In genomic region chr16:40959211-40959610, GRCm38 (mm10) we compare ENCODE assay signal across 25 mouse cellular contexts.
DNase-seq lines count a peak whose midpoint lies in the region; ATAC-seq and TF ChIP-seq lines count a peak whose summit lies in the region.
"Had no signal": no experiment of that assay in that cellular context is flagged by ENCODE, and none has a peak within 500 bp of the region (broad histone marks: within the 10 kb centered on the region; RNA-seq: fewer than 3 reads in every experiment).

No protein-coding gene starts in this region.

- H3K4me2 ChIP-seq in lung, postnatal 0 days (replicated peaks; ENCODE audit: low read depth, low read length): no peak overlapping the region
- no peak overlapping the region for H3K4me2 ChIP-seq in intestine, embryonic 16.5 days (ENCODE audit: low read depth, low read length)
- H3K4me2 ChIP-seq: embryonic facial prominence, embryonic 12.5 days; forebrain, embryonic 13.5 days; forebrain, embryonic 15.5 days had no signal

- 54% methylated on average over 2 of the region's 2 CpGs for WGBS in lung, postnatal 0 days
- 65% methylated on average over 2 of the region's 2 CpGs for WGBS in intestine, embryonic 16.5 days
- 74% methylated on average over 2 of the region's 2 CpGs for WGBS in kidney, adult 2 months

- no peaks in the 10 kb centered on the region for H3K36me3 ChIP-seq in lung, postnatal 0 days (ENCODE audit: insufficient read depth, low read length)
- peaks cover 0 to 2% of the 10 kb centered on the region in 2 experiments; a peak in 1 of 4 replicates for H3K36me3 ChIP-seq in MEL (ENCODE audit: control insufficient read depth in 1 of 2, insufficient read depth in 2 of 2, low read length in 2 of 2)
- H3K36me3 ChIP-seq in intestine, embryonic 16.5 days (ENCODE audit: control insufficient read depth, insufficient read depth, low read length): no peaks in the 10 kb centered on the region
- no peaks in the 10 kb centered on the region for H3K36me3 ChIP-seq in kidney, adult 2 months (ENCODE audit: control insufficient read depth, insufficient read depth, low read length)
- H3K36me3 ChIP-seq: embryonic facial prominence, embryonic 10.5 days; embryonic facial prominence, embryonic 12.5 days; forebrain, embryonic 15.5 days; G1E had no signal

- TF ChIP-seq POLR2A in MEL (IDR thresholded peaks at IDR 0.05; ENCODE audit: control insufficient read depth in 1 of 2, insufficient read depth in 1 of 2, low read depth in 1 of 2, low read length in 2 of 2, poor library complexity in 1 of 2): no peak
- no peak for TF ChIP-seq POLR2A in kidney, adult 2 months (IDR thresholded peaks at IDR 0.05; ENCODE audit: low read depth, low read length)

- intact Hi-C loops in left cerebral cortex, postnatal 10 days (cut with DNase I): no loop called here

- H3K9me3 ChIP-seq in lung, postnatal 0 days (ENCODE audit: low read length): no peaks in the 10 kb centered on the region
- H3K9me3 ChIP-seq in MEL (replicated peaks; ENCODE audit: insufficient read depth, low read length): no peaks in the 10 kb centered on the region
- no peaks in the 10 kb centered on the region for H3K9me3 ChIP-seq in intestine, embryonic 16.5 days (ENCODE audit: control insufficient read depth, low read length)
- H3K9me3 ChIP-seq: embryonic facial prominence, embryonic 10.5 days; embryonic facial prominence, embryonic 12.5 days; forebrain, embryonic 13.5 days; forebrain, embryonic 15.5 days had no signal

- no peaks in the 10 kb centered on the region for H3K79me2 ChIP-seq in MEL (ENCODE audit: control insufficient read depth, insufficient read depth, low read length, poor library complexity)

- no peak for TF ChIP-seq EP300 in lung, postnatal 0 days (IDR thresholded peaks at IDR 0.05)
- 0 out of 4 replicates have a peak, but pooled peaks of 1 of the 2 experiments have one; percentile 16 for TF ChIP-seq EP300 in MEL (IDR thresholded peaks at IDR 0.05; ENCODE audit: low read depth in 1 of 2, low read length in 2 of 2)

- TF ChIP-seq RAD21 in MEL (IDR thresholded peaks at IDR 0.05; ENCODE audit: low read depth, low read length): no peak

- no peak overlapping the region for H3K4me3 ChIP-seq in lung, postnatal 0 days (ENCODE audit: low read depth, low read length)
- H3K4me3 ChIP-seq in MEL (ENCODE audit: control insufficient read depth in 1 of 2, insufficient read depth in 1 of 2, low read depth in 2 of 2, low read length in 2 of 2): no peak overlapping the region
- H3K4me3 ChIP-seq in intestine, embryonic 16.5 days (ENCODE audit: low read length): no peak overlapping the region
- H3K4me3 ChIP-seq in kidney, adult 2 months (ENCODE audit: insufficient read depth, low read depth, low read length): no peak overlapping the region
- H3K4me3 ChIP-seq: embryonic facial prominence, embryonic 10.5 days; embryonic facial prominence, embryonic 12.5 days; forebrain, embryonic 13.5 days; forebrain, embryonic 15.5 days had no signal

- no peak overlapping the region for H3K27ac ChIP-seq in lung, postnatal 0 days (ENCODE audit: low read length)
- no peak overlapping the region for H3K27ac ChIP-seq in MEL (ENCODE audit: control insufficient read depth, low read depth, low read length)
- H3K27ac ChIP-seq in intestine, embryonic 16.5 days (ENCODE audit: low read length): no peak overlapping the region
- H3K27ac ChIP-seq in kidney, adult 2 months (ENCODE audit: insufficient read depth, low read depth, low read length): no peak overlapping the region
- H3K27ac ChIP-seq: embryonic facial prominence, embryonic 10.5 days; embryonic facial prominence, embryonic 12.5 days; forebrain, embryonic 13.5 days; forebrain, embryonic 15.5 days had no signal

- DNase-seq in lung, postnatal 0 days (ENCODE audit: low spot score): peak; percentile 9
- no peak for DNase-seq in lung, postnatal 25 days (ENCODE audit: low spot score)
- DNase-seq in 416B (ENCODE audit: low read depth) (peak; percentile 50), MEL (ENCODE audit: low read depth, low spot score) (no peak)
- DNase-seq in kidney, adult 2 months: no peak
- no peak for DNase-seq in left cerebral cortex, postnatal 10 days (ENCODE audit: extremely low spot score in 1 of 2, low spot score in 2 of 2)
- DNase-seq: adrenal gland, adult 2 months; adrenal gland, postnatal 10 days; adrenal gland, postnatal 25 days; B cell, adult 2 months; cerebellum, adult 11 months; cerebellum, adult 18-20 months; cerebellum, adult 8-10 months; cerebellum, adult 9-11 months; cerebellum, postnatal 14 days; cerebellum, postnatal 36 days; forebrain, postnatal 0 days had no signal

- H3K9ac ChIP-seq in lung, postnatal 0 days (replicated peaks; ENCODE audit: low read depth): no peak overlapping the region
- no peak overlapping the region for H3K9ac ChIP-seq in MEL (ENCODE audit: control insufficient read depth, low read depth, low read length, poor library complexity, severe bottlenecking)
- no peak overlapping the region for H3K9ac ChIP-seq in intestine, embryonic 16.5 days (ENCODE audit: low read depth, low read length)
- H3K9ac ChIP-seq: embryonic facial prominence, embryonic 12.5 days; forebrain, embryonic 13.5 days; forebrain, embryonic 15.5 days; forebrain, postnatal 0 days had no signal

- no peaks in the 10 kb centered on the region for H3K27me3 ChIP-seq in lung, postnatal 0 days (replicated peaks; ENCODE audit: insufficient read depth, low read length)
- H3K27me3 ChIP-seq in MEL (ENCODE audit: control insufficient read depth in 1 of 2, insufficient read depth in 2 of 2, low read length in 2 of 2): no peaks in the 10 kb centered on the region
- H3K27me3 ChIP-seq in intestine, embryonic 16.5 days (replicated peaks; ENCODE audit: control insufficient read depth, insufficient read depth, low read length): no peaks in the 10 kb centered on the region
- H3K27me3 ChIP-seq in kidney, adult 2 months (replicated peaks; ENCODE audit: control insufficient read depth, insufficient read depth, low read length): no peaks in the 10 kb centered on the region; the same call in 1 of the 2 replicates
- H3K27me3 ChIP-seq: CH12.LX; embryonic facial prominence, embryonic 12.5 days; forebrain, embryonic 13.5 days; forebrain, embryonic 15.5 days had no signal

- no peak for ATAC-seq in lung, postnatal 0 days
- peak; percentile 86 for ATAC-seq in intestine, embryonic 16.5 days
- ATAC-seq: CD4-positive, CD25-positive, alpha-beta regulatory T cell, adult 4 months; forebrain, embryonic 13.5 days; forebrain, embryonic 15.5 days; forebrain, postnatal 0 days had no signal

- H3K4me1 ChIP-seq in lung, postnatal 0 days (ENCODE audit: insufficient read depth, low read depth, low read length): no peaks in the 10 kb centered on the region
- H3K4me1 ChIP-seq in MEL (ENCODE audit: control insufficient read depth in 1 of 2, insufficient read depth in 2 of 2, low read length in 2 of 2): peaks cover 0 to 5% of the 10 kb centered on the region in 2 experiments; a peak in 2 of 4 replicates
- H3K4me1 ChIP-seq in intestine, embryonic 16.5 days (ENCODE audit: control insufficient read depth, insufficient read depth, low read length): no peaks in the 10 kb centered on the region
- H3K4me1 ChIP-seq in kidney, adult 2 months (ENCODE audit: control insufficient read depth, insufficient read depth, low read length): no peaks in the 10 kb centered on the region
- H3K4me1 ChIP-seq: embryonic facial prominence, embryonic 10.5 days; embryonic facial prominence, embryonic 12.5 days; forebrain, embryonic 13.5 days; forebrain, embryonic 15.5 days had no signal

- no peak for TF ChIP-seq CTCF in lung, postnatal 0 days (IDR thresholded peaks at IDR 0.05)
- TF ChIP-seq CTCF in MEL (IDR thresholded peaks at IDR 0.05 in 2 of 3, conservative IDR thresholded peaks at IDR 0.05 in 1 of 3; ENCODE audit: control insufficient read depth in 1 of 3, insufficient read depth in 1 of 3, low read depth in 2 of 3, low read length in 3 of 3, poor library complexity in 1 of 3, severe bottlenecking in 1 of 3): no peak
- no peak for TF ChIP-seq CTCF in kidney, adult 2 months (conservative IDR thresholded peaks at IDR 0.05; ENCODE audit: insufficient read depth, insufficient read length, low read depth, low read length)

TF ChIP-seq in MEL, 35 proteins besides CTCF, POLR2A, EP300 and RAD21:
- 0 out of 2 replicates have a peak, but pooled peaks have one; percentile 22 for TF ChIP-seq TCF12 (IDR thresholded peaks at IDR 0.05; ENCODE audit: low read depth, low read length)
- no peak for TF ChIP-seq MYB (IDR thresholded peaks at IDR 0.05; ENCODE audit: low read depth, low read length)
- peak; percentile 56 for TF ChIP-seq GATA1 (IDR thresholded peaks at IDR 0.05; ENCODE audit: low read depth, low read length)

Comparison
In these comparisons a context has a peak if more than half of its experiments do, and no peak if none do; other contexts are left out.
1. DNase-seq: peak in lung, postnatal 0 days (single experiment) and 416B (single experiment); none in lung, postnatal 25 days (single experiment), MEL (single experiment), kidney, adult 2 months (single experiment) and left cerebral cortex, postnatal 10 days (0 of 2).